Mouse (Mus musculus) spleen, adult 2 months (tissue): ENCODE measurements around the gene Olfr1437. TPM values are rescaled to one million over a fixed set of nuclear protein-coding genes. Genes with fewer than 3 reads are reported as not detected.
"Not testable (repeated sequence)": the region's sequence is repeated elsewhere in the genome, so short reads cannot be mapped to it uniquely, and the experiment has no call there.

Experiments used
- DNase-seq, 2 experiments: peaks; one replicate each; pipeline versions ENCODE4 v3.0.0 to v3.0.0-alpha.2; 2012 to 2021; ENCODE audit warnings: low spot score in 2 of 2, low read depth in 1 of 2
- H3K27ac ChIP-seq: fragments of 200-500 bp; 2 replicates; pipeline ENCODE4 v1.5.1; 2012; ENCODE audit warnings: low read length, inconsistent platforms; ENCODE audit not compliant: insufficient read depth
- H3K27me3 ChIP-seq: fragments of 200-500 bp; 2 replicates; pipeline ENCODE4 v1.6.1; 2012; ENCODE audit warnings: mild to moderate bottlenecking, moderate library complexity, low read length, inconsistent platforms; ENCODE audit not compliant: control insufficient read depth, insufficient read depth
- H3K36me3 ChIP-seq: fragments of 200-500 bp; 2 replicates; pipeline ENCODE4 v1.6.1; 2012; ENCODE audit warnings: mild to moderate bottlenecking, low read length, inconsistent platforms; ENCODE audit not compliant: control insufficient read depth, insufficient read depth
- H3K4me1 ChIP-seq: fragments of 200-500 bp; 2 replicates; pipeline ENCODE4 v1.6.1; 2011; ENCODE audit warnings: inconsistent platforms; ENCODE audit not compliant: control insufficient read depth, insufficient read depth, insufficient read length
- H3K4me3 ChIP-seq: fragments of 200-500 bp; 2 replicates; pipeline ENCODE4 v1.5.1; 2011; ENCODE audit warnings: mild to moderate bottlenecking, inconsistent platforms; ENCODE audit not compliant: insufficient read depth, insufficient read length; ENCODE audit errors: extremely low read depth
- CTCF ChIP-seq: fragments of 200-500 bp; IDR thresholded peaks from 2 replicates; pipeline ENCODE4 v1.5.1; 2011; ENCODE audit warnings: mild to moderate bottlenecking, inconsistent platforms; ENCODE audit not compliant: insufficient read depth, insufficient read length, insufficient replicate concordance; ENCODE audit errors: extremely low read depth
- POLR2A ChIP-seq: fragments of 200-500 bp; IDR thresholded peaks from 2 replicates; pipeline ENCODE4 v1.6.1; 2011; ENCODE audit warnings: low read depth, low read length, inconsistent platforms
- WGBS: fragments of 180-500 bp; shearing (Covaris S2); methylation state at CpG from one replicate; pipeline ENCODE4 v1.1.7; 2018; 5-methylcytosine and 5-hydroxymethylcytosine counted together
- polyA plus RNA-seq: library from polyadenylated mRNA; depleted of rRNA; stranded (reverse); fragments of >200 nt; gene quantifications from 2 replicates; pipeline ENCODE4 v1.2.3, GENCODE M21; 2012; rRNA removed

Olfr1437 gene
- polyA plus RNA-seq = not detected in 2 replicates

GRCm38 (mm10) chr19:12325001-12325400, at the start of gene Olfr1437:
TSS of gene Olfr1437 (minus strand) at chr19:12325101.
- 80% methylated on average over 2 of the region's 2 CpGs for WGBS
- TF ChIP-seq POLR2A (no peak), CTCF (no peak)
- no peaks in the 10 kb centered on the region for H3K27me3 ChIP-seq
- H3K4me3 ChIP-seq = no peak within 1 kb of the TSS
- DNase-seq = no peak
- H3K36me3 ChIP-seq = no peaks in the 10 kb centered on the region
- H3K4me1 ChIP-seq = no peaks in the 10 kb centered on the region
- no peak within 1 kb of the TSS for H3K27ac ChIP-seq

- no peak overlapping the region for H3K27ac ChIP-seq
- H3K4me3 ChIP-seq = no peak overlapping the region
- no peak for TF ChIP-seq CTCF
- no peak for TF ChIP-seq POLR2A
- WGBS = 74% methylated on average over 2 of the region's 2 CpGs
- no peaks in the 10 kb centered on the region for H3K4me1 ChIP-seq
- no peaks in the 10 kb centered on the region for H3K27me3 ChIP-seq
- DNase-seq = no peak
- H3K36me3 ChIP-seq = no peaks in the 10 kb centered on the region
Measured at GRCm38 (mm10) chr19:12374465-12375025, 49.6 kb upstream of the Olfr1437 start.

DNA sequence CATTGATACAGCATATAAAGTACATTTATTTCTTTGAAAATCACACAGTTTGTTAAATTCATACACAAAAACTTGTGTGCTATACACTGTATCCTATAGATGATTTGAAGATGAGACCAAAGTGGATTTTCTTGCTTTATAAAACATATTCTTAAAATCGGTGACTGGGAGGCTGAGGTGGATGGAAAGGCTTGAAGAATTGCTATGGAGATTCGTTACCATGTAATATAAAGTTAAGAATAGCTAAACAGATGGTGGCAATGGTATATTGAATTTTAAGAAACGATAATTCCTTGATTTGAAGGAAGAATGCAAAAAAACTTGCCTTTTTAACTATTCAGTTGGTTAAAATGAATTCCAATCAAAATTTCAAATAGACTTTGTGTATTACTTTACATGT, 48.1 kb upstream of the Olfr1437 start:
- WGBS = 75% methylated on average over 3 of the region's 3 CpGs
- H3K36me3 ChIP-seq = no peaks in the 10 kb centered on the region
- H3K4me1 ChIP-seq = no peaks in the 10 kb centered on the region
- no peak overlapping the region for H3K27ac ChIP-seq
- H3K4me3 ChIP-seq = no peak overlapping the region
- no peak for DNase-seq
- no peak for TF ChIP-seq CTCF
- no peak for TF ChIP-seq POLR2A
- H3K27me3 ChIP-seq = no peaks in the 10 kb centered on the region

DNA sequence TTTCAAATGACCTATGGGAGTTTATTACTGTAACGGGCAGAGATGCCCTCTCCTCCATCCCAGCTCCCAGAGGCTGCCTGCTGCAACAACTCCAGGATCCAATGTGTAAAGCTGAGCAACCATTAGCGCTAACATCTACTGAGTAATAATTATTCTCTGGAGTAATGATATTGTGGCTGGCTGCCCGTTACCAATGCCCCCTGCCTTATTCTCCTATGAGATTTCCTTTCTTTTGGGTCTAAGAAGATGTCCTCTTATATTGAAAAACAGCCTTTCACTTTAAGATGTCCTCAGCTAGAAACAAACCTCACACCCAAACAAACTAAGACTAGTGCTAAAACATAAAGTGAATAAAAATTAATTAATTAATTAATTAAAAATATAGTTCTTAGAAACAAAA, 10.9 kb upstream of the Olfr1437 start, which contains the start of gene Olfr1438-ps1:
TSS of gene Olfr1438-ps1 (minus strand) at position 101 of the 400 bp plus-strand sequence.
- TF ChIP-seq POLR2A (no peak), CTCF (no peak)
- Histone ChIP-seq H3K4me3 (no peak within 1 kb of the TSS), H3K27me3 (no peaks in the 10 kb centered on the region), H3K36me3 (no peaks in the 10 kb centered on the region), H3K4me1 (no peaks in the 10 kb centered on the region), H3K27ac (no peak within 1 kb of the TSS)
- DNase-seq = no peak
- WGBS = 77% methylated on average over 3 of the region's 3 CpGs

GRCm38 (mm10) chr19:12299030-12299429, 25.9 kb downstream of the Olfr1437 start, which contains the start of gene Olfr1436:
TSS of gene Olfr1436 (minus strand) at chr19:12299130.
- 86% methylated on average over 1 of the region's 1 CpGs for WGBS

GRCm38 (mm10) chr19:12292979-12293378, 31.9 kb downstream of the Olfr1437 start:
- no peak for TF ChIP-seq CTCF
- Histone ChIP-seq H3K36me3 (no peaks in the 10 kb centered on the region), H3K27ac (no peak overlapping the region), H3K4me3 (no peak overlapping the region), H3K27me3 (no peaks in the 10 kb centered on the region), H3K4me1 (no peaks in the 10 kb centered on the region)
- no peak for DNase-seq

More at GRCm38 (mm10) chr19:12299030-12299429, 25.9 kb downstream of the Olfr1437 start, which contains the start of gene Olfr1436:
- not testable (repeated sequence) for H3K4me3 ChIP-seq, H3K27ac ChIP-seq, H3K4me1 ChIP-seq, H3K27me3 ChIP-seq, DNase-seq, H3K36me3 ChIP-seq

GRCm38 (mm10) chr19:12279554-12279953, 45.3 kb downstream of the Olfr1437 start, which contains the start of gene Olfr1434:
TSS of gene Olfr1434 (plus strand) at chr19:12279854.
- TF ChIP-seq POLR2A (no peak), CTCF (no peak)
- 65% methylated on average over 2 of the region's 2 CpGs for WGBS
- Histone ChIP-seq H3K36me3 (no peaks in the 10 kb centered on the region), H3K27ac (no peak within 1 kb of the TSS), H3K27me3 (no peaks in the 10 kb centered on the region), H3K4me3 (no peak within 1 kb of the TSS), H3K4me1 (no peaks in the 10 kb centered on the region)
- DNase-seq = no peak

Other genes with a start within 250 kb of the Olfr1437 start
- gene Olfr1425, start 247.4 kb downstream of the Olfr1437 start, polyA plus RNA-seq = not detected in 2 replicates
- not detected in 2 replicates for gene Olfr1426, start 233.1 kb downstream of the Olfr1437 start, polyA plus RNA-seq
- gene Olfr1427, start 221.8 kb downstream of the Olfr1437 start, polyA plus RNA-seq = not detected in 2 replicates
- not detected in 2 replicates for gene Olfr1428, start 209.2 kb downstream of the Olfr1437 start, polyA plus RNA-seq
- not detected in 2 replicates for gene Olfr76, start 201.9 kb downstream of the Olfr1437 start, polyA plus RNA-seq
- not detected in 2 replicates for gene Olfr1555-ps1, start 155.0 kb downstream of the Olfr1437 start, polyA plus RNA-seq
- not detected in 2 replicates for gene Olfr1431, start 124.5 kb downstream of the Olfr1437 start, polyA plus RNA-seq
- gene Olfr1432, start 92.5 kb downstream of the Olfr1437 start, polyA plus RNA-seq = not detected in 2 replicates
- gene Olfr262, start 83.4 kb downstream of the Olfr1437 start, polyA plus RNA-seq = not detected in 2 replicates
- not detected in 2 replicates for gene Olfr235, start 64.1 kb downstream of the Olfr1437 start, polyA plus RNA-seq
- not detected in 2 replicates for gene Olfr1434, start 45.2 kb downstream of the Olfr1437 start, polyA plus RNA-seq
- not detected in 2 replicates for gene Olfr1436, start 26.0 kb downstream of the Olfr1437 start, polyA plus RNA-seq
- not detected in 2 replicates for gene Olfr1438-ps1, start 10.8 kb upstream of the Olfr1437 start, polyA plus RNA-seq
- gene Olfr1440, start 62.2 kb upstream of the Olfr1437 start, polyA plus RNA-seq = not detected in 2 replicates
- gene Olfr1441, start 92.3 kb upstream of the Olfr1437 start, polyA plus RNA-seq = not detected in 2 replicates
- gene Pfpl, start 102.8 kb upstream of the Olfr1437 start, polyA plus RNA-seq = not detected in 2 replicates
- 30.5 and 41.7 TPM in 2 replicates for gene Mpeg1, start 135.7 kb upstream of the Olfr1437 start, polyA plus RNA-seq
- 4.3 TPM in 2 replicates for gene Dtx4, start 176.4 kb upstream of the Olfr1437 start, polyA plus RNA-seq
- 4.9 and 6.4 TPM in 2 replicates for gene Fam111a, start 220.6 kb upstream of the Olfr1437 start, polyA plus RNA-seq